Mouse (Mus musculus): ENCODE results near the gene Bicdl1.

DNA sequence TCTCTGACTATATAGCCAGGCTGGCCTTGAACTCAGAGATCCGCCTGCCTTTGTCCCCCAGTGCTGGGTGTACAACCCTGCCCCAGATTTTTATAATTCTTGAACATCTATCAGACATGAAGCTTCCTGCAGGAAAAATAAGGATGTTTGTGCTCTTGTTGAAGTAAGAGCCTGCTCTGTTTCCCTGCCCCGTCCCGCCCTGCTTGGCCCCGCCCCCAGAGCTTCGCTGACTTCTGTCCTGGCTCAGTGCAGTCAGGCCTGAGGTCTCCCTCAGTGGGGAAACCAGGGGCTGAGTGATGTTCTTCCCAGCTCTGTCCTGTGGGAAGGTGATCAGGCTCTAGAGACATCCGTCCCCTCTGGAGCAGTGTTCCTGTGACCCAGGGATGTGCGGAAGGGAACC lies 108.7 kb downstream of the Bicdl1 start:
- no peak for TF ChIP-seq CTCF (IDR thresholded peaks at IDR 0.05; ENCODE audit: borderline replicate concordance, insufficient read depth, low read depth, low read length)
- no peak for TF ChIP-seq POLR2A (IDR thresholded peaks at IDR 0.05; ENCODE audit: borderline replicate concordance, insufficient read depth, low read length)
